Mouse (Mus musculus) cerebellum, adult 9-10 months (tissue): ENCODE measurements at regions not wholly inside any gene's neighbourhood (a gene's known extent, or its start where the extent isn't known, plus 50 kb on each side); places are given as distances from the start of the nearest gene placed in this dataset.
A peak's percentile ranks its signal among the peaks of the same experiment; 100 is the strongest.

Experiments
- DNase-seq: peaks from one replicate; pipeline ENCODE4 v3.0.0; 2022

DNA sequence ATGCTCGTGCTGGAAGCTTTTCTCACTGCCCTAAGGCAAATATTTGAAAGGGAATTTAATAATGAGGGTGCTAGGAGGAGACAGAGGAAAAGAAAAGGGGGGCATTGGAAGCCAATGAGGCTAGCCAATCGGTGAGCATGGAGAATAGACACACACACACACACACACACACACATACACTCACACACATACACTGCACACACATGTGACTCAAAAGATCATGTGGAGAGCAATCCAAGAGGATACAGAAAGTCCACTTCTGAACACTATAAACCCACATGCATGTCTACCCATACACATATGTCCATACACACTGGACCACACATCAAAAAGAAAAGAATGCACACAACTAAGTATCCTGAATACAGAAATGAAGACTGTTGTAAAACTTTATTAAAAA, 88.4 kb upstream of the Sphkap start:
- no peak for DNase-seq

DNA sequence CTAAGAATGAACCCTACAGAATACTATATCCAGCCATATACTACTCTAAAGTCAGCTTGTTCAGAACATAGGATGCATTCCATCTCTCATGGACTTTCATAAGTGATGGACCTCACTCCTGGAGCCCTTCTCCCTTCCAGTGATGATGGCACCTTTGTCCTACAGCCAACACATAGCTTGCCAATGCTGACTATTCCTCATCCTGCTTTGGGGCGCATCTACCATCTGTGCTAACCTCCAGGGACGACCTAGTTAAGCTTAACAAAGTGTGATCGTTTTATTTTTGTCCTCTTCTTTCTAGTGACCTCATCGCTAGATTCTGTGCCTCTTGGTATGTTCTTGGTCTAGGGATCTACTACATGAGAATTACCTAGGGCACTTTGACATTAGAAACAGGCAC, 87.0 kb upstream of the Sphkap start:
- DNase-seq, result peak; percentile 92

DNA sequence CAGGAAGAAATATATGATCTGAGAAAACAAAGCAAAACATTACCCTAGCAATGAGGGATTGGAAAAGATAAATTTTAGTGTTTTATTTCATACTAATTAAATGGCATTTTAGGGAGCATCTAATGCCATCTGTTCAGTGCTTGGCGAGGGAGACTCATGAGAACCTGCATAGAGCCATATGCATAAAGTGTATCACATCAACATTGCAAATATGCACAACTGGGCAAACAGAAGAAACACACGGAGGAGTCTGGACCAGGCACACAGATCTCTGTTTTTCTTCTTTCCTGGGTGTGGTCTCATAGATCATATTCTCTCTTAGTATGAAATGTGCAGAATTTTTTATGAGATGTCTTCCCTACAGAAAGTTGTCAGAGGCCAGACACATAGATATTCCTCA, 71.1 kb upstream of the Sphkap start:
- DNase-seq, result no peak
